Mouse (Mus musculus): ENCODE data around the gene Tex22.
A peak's percentile ranks its signal among the peaks of the same experiment; 100 is the strongest.

The Tex22 gene

GRCm38 (mm10) chr12:113074329-113075062 is at the start of gene Tex22:
TSS of gene Tex22 (plus strand) at chr12:113074502.
- peak; percentile 91 for DNase-seq

DNA sequence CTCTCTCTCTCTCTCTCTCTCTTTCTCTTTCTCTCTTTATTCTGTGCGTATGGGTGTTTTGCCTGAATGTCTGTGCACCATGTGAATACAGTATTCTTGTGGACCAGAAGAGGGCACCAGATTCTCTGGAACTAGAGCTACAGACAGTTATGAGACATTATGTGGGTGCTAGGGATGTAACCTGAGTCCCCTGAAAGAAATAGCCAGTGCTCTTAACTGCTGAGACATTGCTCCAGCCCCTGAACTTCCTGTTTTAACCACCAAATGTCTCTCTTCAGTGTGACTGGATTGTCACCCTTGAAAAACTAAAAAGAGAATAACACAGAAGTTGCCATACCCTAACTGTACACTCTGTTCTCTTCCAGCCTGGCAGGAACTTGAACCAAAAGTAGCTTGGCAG is 47.7 kb upstream of the Tex22 start:
- DNase-seq: no peak

- DNase-seq: no peak
Observed at GRCm38 (mm10) chr12:113027495-113027894, 46.8 kb upstream of the Tex22 start.

GRCm38 (mm10) chr12:113028067-113028466 is 46.2 kb upstream of the Tex22 start:
- DNase-seq: no peak

GRCm38 (mm10) chr12:113028898-113029297 is 45.4 kb upstream of the Tex22 start:
- no peak for DNase-seq

DNA sequence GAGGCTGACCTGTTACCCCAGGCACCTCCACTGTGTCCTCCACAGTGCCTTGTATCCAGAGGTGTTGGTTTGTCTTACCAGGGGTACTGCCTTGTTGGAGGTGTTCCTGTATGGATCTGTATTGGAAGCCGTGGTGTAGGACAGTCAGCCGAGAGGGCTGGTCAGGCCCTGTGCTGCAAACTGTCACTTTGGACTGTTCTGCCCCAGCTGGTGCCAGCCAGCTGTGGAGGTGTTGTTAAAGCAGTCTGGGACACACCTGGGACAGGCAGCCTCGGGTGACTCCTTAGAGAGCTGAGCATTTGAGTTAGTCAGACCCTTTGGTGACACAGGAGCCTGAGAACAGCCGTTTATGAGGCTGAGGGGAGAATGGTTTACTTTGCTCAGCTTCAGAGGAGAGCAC is 44.3 kb upstream of the Tex22 start:
- no peak for DNase-seq

- no peak for DNase-seq
Observed at GRCm38 (mm10) chr12:113030993-113031392, 43.3 kb upstream of the Tex22 start.

- no peak for DNase-seq
Observed at GRCm38 (mm10) chr12:113031441-113031840, 42.9 kb upstream of the Tex22 start.

GRCm38 (mm10) chr12:113032296-113033250 is 41.7 kb upstream of the Tex22 start:
- DNase-seq: no peak

DNA sequence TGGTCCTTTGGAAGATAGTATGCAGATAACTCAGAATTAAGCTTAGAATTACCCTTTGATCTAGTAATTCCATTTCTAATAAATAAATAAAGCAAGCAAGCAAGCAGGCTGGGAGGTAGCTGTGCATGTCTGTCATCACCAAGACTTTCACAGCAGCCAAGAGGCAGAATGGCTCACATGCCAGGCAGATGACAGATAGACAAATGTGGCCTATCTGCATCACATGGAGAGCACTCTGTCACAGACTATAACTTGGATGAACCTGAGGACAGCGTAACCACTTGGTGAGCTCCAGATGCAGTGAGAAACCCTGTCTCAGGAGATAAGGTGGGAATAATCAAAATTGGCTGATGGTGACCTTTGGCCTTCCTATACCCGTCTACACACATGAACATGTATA is 39.2 kb upstream of the Tex22 start:
- DNase-seq: no peak

- DNase-seq: no peak
Observed at GRCm38 (mm10) chr12:113036996-113037395, 37.3 kb upstream of the Tex22 start.

DNA sequence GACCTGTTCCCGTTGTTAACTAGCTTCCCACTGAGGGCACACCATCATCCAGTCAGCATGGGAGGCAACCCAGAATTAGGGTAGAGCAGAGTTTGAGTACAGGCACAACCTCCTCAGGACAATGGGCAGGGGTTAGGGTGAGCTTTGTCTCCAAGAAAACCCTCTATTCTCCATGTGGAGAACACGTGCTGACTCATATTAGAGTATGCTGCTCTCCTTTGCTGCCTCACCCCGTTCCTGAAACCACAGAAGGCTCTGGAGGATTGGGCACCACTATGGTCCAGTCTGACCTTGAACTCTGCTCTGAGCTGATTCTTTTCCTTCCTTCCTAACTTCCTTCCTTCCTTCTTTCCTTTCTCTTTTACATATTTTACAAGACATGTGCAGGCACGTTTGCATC is 35.9 kb upstream of the Tex22 start:
- no peak for DNase-seq

- DNase-seq: peak; percentile 50
Observed at GRCm38 (mm10) chr12:113041481-113042439, 32.5 kb upstream of the Tex22 start.

DNA sequence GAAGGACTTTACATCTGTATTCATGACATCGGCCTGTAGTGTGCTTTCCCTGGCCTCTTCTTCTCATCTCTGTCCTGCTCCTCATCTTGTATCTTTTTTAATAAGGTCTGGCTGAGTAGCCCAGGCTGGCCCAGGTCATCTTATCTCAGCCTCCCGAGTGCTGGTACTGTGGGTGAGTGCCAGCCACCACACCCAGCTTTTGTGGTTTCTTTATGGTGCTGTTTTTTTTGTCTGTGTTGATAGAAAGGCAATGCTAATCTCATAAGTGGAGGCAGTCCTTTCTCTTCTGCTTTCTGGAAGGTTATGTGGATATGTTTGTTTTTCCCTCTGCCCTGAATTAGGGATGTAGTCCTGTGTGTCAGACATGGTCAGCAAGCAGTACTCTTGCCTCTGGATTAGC is 31.8 kb upstream of the Tex22 start:
- DNase-seq: no peak

GRCm38 (mm10) chr12:113044916-113045677 is 29.2 kb upstream of the Tex22 start:
- peak; percentile 82 for DNase-seq

DNA sequence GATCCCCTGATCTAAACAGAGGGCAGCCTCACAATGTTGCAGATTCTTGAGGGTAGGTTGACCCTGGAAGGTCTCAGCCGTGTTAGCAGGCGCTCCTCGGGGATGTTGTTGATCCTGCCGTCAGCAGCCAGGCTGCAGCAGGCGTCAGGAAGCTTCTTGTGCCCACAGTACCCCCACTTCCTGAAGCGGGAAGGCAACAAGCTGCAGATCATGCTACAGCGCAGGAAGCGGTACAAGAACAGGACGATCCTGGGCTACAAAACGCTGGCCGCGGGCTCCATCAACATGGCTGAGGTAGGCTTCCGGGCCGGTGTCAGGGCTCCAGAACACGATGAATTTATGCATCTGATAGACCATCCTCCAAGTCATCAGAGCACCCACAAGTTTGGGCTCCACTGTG is 27.4 kb upstream of the Tex22 start:
- DNase-seq: no peak

DNA sequence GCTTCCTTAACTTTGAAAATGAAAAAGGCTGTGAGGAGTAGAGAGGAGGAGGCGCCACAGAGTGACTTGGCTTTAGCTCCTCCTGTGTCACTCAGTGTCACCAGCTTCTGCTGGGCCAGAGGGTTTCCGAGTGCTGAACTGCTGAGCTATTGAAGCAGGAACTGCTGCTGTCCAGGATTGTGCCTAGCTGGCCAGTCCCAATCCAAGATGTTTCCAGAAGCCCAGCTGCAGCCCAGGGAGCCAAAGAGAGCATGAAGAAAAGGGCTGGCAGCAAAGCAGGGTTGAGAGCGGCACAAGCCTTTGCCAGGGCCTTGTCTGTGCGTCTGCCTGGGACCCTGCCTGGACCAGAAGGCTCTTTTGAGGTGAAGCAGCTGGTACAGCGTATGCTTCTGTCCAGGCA is 26.2 kb upstream of the Tex22 start:
- no peak for DNase-seq

GRCm38 (mm10) chr12:113049836-113050235 is 24.5 kb upstream of the Tex22 start:
- DNase-seq: no peak

GRCm38 (mm10) chr12:113050671-113051070 is 23.6 kb upstream of the Tex22 start:
- no peak for DNase-seq

DNA sequence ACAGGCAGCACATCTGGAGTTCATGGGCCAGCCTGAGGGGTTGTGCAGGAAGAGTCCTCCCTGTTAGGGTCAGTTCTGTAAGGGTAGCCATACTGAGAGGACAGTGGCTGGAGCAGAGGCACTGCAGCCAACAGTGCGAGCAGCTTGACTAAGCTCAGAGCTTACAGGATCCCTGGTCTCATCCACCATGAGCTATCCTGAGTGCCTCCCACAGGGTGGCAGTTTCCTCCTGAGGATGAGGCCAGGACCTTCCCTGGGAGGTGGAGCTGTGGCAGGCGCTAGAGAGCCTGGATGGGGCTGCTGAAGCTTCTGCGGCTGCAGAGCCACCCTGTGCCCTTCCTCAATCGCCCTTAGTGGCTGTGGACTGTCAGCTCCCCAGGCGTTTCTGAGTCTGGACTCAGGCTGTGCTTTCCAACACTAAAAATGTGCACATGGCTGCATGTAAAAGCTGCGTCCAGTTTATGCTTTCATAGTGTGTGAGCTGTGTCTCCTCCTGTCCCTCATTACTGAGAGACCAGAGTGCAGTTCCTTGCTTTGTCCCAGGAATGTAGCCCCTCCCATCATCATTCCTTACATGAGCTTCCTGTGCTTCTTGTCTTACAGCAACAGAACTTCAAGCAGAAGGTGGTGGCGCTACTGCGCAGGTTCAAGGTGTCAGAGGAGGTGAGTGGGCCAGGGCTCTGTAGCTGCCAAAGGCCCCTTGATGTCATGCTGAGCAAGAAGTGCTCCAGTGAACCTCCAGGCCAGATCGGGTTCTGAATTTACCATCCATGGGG is 22.5 kb upstream of the Tex22 start:
- peak; percentile 35 for DNase-seq

GRCm38 (mm10) chr12:113056089-113056488 is 18.2 kb upstream of the Tex22 start:
- DNase-seq: no peak

Data from lung, postnatal 36 days (tissue).